Mouse (Mus musculus): ENCODE data around the gene Odc1. TPM values are rescaled to one million over a fixed set of nuclear protein-coding genes. Genes with fewer than 3 reads are reported as not detected.

The Odc1 gene
- polyA plus RNA-seq, 1 experiment = 653 TPM

DNA sequence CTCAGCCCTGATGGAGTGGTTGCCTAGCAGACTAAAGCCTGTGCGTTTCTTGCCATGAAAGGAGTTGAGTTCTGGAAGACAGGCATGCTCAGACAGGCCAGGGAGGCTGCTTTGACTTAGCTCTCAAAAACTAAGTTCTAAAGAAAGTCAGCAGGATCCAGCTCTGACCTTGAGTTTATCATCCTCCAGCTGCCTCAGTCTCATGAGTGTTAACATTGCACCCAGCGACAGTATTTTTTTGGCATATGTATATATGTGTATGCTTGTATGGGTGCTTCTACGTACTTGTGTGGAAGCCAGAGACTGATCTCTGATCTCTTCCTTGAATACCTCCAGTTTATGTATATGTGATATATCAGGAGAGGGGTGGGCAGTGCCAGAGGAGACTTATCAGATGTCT, 7.8 kb downstream of the Odc1 start:
- no peak overlapping the region for H3K9ac ChIP-seq (ENCODE audit: low read depth, poor library complexity, severe bottlenecking)
- H3K4me3 ChIP-seq (ENCODE audit: low read depth, low read length) = no peak overlapping the region
- H3K27ac ChIP-seq (ENCODE audit: insufficient read depth, low read length) = no peak overlapping the region
- H3K27me3 ChIP-seq (ENCODE audit: control insufficient read depth, insufficient read depth, low read length, poor library complexity, severe bottlenecking) = no peaks in the 10 kb centered on the region
- no peaks in the 10 kb centered on the region for H3K9me3 ChIP-seq (replicated peaks; ENCODE audit: control insufficient read depth, insufficient read depth, low read length, poor library complexity, severe bottlenecking)
- no peaks in the 10 kb centered on the region for H3K4me1 ChIP-seq (ENCODE audit: control insufficient read depth, insufficient read depth, low read length)
- TF ChIP-seq EP300 (IDR thresholded peaks at IDR 0.05; ENCODE audit: insufficient read depth, low read depth, low read length) (no peak), POLR2A (IDR thresholded peaks at IDR 0.05; ENCODE audit: insufficient read depth, low read length) (no peak), CTCF (IDR thresholded peaks at IDR 0.05; ENCODE audit: low read depth, low read length) (no peak)
- H3K36me3 ChIP-seq (ENCODE audit: control insufficient read depth, insufficient read depth, low read length, poor library complexity, severe bottlenecking) = peaks cover 37% of the 10 kb centered on the region

DNA sequence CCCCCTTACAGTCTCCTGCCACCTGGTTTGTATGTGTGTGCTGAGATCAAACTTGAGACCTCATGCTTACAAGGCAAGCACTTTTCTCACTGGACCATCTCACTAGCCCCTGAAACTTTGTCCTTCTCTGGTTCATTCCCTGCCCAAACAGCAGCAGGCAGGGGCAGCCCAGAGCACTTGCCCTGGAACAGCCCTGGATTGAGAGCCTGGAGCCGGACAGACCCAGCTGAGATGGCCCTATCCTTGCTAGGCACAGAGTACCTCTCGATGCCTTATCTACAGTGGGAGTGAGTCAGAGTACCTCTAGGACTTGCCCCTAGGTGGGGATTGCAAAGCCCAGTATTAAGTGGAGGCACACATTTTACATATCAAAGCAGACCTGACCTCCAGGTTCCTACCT, 8.4 kb downstream of the Odc1 start:
- H3K4me3 ChIP-seq (ENCODE audit: low read depth, low read length) = no peak overlapping the region
- peaks cover 31% of the 10 kb centered on the region for H3K36me3 ChIP-seq (ENCODE audit: control insufficient read depth, insufficient read depth, low read length, poor library complexity, severe bottlenecking)
- no peak for TF ChIP-seq CTCF (IDR thresholded peaks at IDR 0.05; ENCODE audit: low read depth, low read length)
- TF ChIP-seq EP300 (IDR thresholded peaks at IDR 0.05; ENCODE audit: insufficient read depth, low read depth, low read length) = no peak
- TF ChIP-seq POLR2A (IDR thresholded peaks at IDR 0.05; ENCODE audit: insufficient read depth, low read length) = no peak
- H3K9ac ChIP-seq (ENCODE audit: low read depth, poor library complexity, severe bottlenecking) = no peak overlapping the region
- no peaks in the 10 kb centered on the region for H3K27me3 ChIP-seq (ENCODE audit: control insufficient read depth, insufficient read depth, low read length, poor library complexity, severe bottlenecking)
- no peaks in the 10 kb centered on the region for H3K4me1 ChIP-seq (ENCODE audit: control insufficient read depth, insufficient read depth, low read length)
- 0 out of 2 replicates have a peak overlapping the region, but pooled peaks have one; percentile 3 for H3K27ac ChIP-seq (ENCODE audit: insufficient read depth, low read length)
- H3K9me3 ChIP-seq (replicated peaks; ENCODE audit: control insufficient read depth, insufficient read depth, low read length, poor library complexity, severe bottlenecking) = no peaks in the 10 kb centered on the region

DNA sequence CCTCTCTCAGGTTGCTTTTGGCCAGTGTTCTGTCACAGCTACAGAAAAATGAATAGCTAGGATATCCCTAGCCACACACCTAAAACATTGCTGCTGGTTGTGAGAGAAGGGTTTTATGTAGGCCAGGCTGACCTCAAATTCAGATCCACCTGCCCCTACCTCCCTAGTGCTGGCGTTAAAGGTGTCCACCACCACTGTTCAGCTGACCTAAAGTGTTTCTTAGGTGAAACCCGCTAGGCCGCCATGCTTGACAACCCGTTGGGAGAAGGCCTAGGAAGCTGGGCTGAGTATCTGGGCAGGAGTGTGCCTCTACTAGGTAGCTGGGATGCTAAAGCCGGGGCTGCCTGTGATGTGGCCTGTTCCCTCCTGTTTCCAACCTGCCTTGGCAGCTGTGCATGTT, 9.0 kb downstream of the Odc1 start:
- Histone ChIP-seq H3K27me3 (ENCODE audit: control insufficient read depth, insufficient read depth, low read length, poor library complexity, severe bottlenecking) (no peaks in the 10 kb centered on the region), H3K9ac (ENCODE audit: low read depth, poor library complexity, severe bottlenecking) (no peak overlapping the region), H3K4me1 (ENCODE audit: control insufficient read depth, insufficient read depth, low read length) (no peaks in the 10 kb centered on the region), H3K27ac (ENCODE audit: insufficient read depth, low read length) (no peak overlapping the region), H3K36me3 (ENCODE audit: control insufficient read depth, insufficient read depth, low read length, poor library complexity, severe bottlenecking) (peaks cover 25% of the 10 kb centered on the region), H3K4me3 (ENCODE audit: low read depth, low read length) (no peak overlapping the region), H3K9me3 (replicated peaks; ENCODE audit: control insufficient read depth, insufficient read depth, low read length, poor library complexity, severe bottlenecking) (no peaks in the 10 kb centered on the region)
- TF ChIP-seq CTCF (IDR thresholded peaks at IDR 0.05; ENCODE audit: low read depth, low read length) (no peak), POLR2A (IDR thresholded peaks at IDR 0.05; ENCODE audit: insufficient read depth, low read length) (no peak), EP300 (IDR thresholded peaks at IDR 0.05; ENCODE audit: insufficient read depth, low read depth, low read length) (no peak)

DNA sequence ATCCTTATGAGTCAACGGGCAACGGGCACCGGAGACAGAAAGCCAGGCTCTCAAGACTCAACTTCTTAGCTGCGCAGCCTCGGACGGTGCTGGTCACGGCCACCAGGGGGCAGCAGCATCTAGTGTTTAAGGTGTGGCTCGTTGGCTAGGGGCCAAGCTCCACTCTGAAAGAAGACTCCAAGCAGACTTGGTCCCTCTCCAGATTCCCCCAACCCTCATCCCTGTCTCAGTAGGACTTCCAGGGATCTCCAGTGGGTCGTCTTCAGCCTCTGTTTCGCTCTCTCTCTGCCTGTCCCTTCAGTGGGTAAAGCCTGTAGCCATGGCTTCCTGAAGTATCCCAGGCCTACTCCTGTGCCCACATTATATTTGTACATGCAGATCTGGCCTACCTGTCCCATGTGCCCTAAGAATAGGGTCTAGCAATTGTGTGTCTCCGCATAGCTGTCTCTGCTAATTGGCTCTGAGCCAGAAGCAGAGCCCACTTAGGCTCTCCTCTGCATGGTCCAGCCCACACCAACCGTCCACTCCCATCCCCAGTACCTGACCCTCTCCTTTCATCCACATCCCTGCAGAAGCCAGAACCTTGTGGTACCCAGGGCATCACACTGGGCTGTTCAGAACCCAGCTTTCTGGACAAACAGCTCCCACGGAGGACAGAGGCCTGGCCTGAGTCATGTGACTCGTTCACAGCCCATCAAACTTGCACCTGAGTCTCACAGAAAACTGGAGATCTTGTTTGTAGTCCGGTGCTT, 9.8 kb downstream of the Odc1 start:
- TF ChIP-seq POLR2A (IDR thresholded peaks at IDR 0.05; ENCODE audit: insufficient read depth, low read length) = no peak
- TF ChIP-seq CTCF (IDR thresholded peaks at IDR 0.05; ENCODE audit: low read depth, low read length) = peak; percentile 92
- no peak for TF ChIP-seq EP300 (IDR thresholded peaks at IDR 0.05; ENCODE audit: insufficient read depth, low read depth, low read length)
- no peak overlapping the region for H3K9ac ChIP-seq (ENCODE audit: low read depth, poor library complexity, severe bottlenecking)
- no peaks in the 10 kb centered on the region for H3K9me3 ChIP-seq (replicated peaks; ENCODE audit: control insufficient read depth, insufficient read depth, low read length, poor library complexity, severe bottlenecking)
- no peaks in the 10 kb centered on the region for H3K4me1 ChIP-seq (ENCODE audit: control insufficient read depth, insufficient read depth, low read length)
- no peaks in the 10 kb centered on the region for H3K27me3 ChIP-seq (ENCODE audit: control insufficient read depth, insufficient read depth, low read length, poor library complexity, severe bottlenecking)
- H3K36me3 ChIP-seq (ENCODE audit: control insufficient read depth, insufficient read depth, low read length, poor library complexity, severe bottlenecking) = peaks cover 17% of the 10 kb centered on the region
- no peak overlapping the region for H3K27ac ChIP-seq (ENCODE audit: insufficient read depth, low read length)
- no peak overlapping the region for H3K4me3 ChIP-seq (ENCODE audit: low read depth, low read length)

DNA sequence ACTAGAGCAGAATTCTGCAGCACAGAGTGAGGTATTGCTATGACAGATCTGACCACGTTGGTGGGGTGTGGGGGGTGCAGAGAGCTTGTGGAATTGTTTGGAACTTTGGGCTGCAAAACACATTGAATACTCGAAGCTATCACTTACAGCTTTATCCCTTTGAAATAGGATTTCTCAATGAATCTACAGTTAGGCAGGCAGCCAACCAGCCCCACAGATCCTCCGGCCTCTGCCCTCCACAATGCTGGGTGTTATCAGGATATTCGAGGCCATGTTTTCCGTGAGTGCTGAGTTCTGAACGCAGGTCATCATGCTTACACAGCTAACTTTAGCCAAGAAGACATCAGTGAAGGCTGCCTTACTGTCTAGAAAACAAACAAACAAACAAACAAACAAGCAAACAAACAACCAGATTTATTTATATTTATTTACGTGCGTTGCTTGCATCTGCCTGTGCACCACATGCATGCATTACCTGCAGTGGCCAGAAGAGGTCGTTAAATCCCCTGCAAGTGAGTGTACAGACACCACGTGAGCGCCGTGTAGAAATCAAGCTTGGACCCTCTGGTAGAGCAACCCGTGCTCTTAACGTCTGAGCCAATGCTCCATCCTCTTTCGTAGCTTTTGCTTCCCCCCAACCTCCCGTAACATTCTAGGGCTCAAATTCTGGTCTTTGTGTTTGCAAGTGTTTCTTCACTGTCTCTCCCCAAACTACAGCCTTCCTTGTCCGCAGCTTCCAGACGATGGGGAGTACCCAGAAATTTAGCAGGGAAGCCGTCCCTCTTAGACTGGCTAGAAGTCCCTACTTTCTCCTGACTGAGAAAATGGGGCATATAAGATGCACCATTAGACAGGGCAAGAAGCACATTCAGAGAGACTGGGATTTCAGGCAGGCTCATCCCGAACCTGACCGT, 12.1 kb downstream of the Odc1 start:
- no peaks in the 10 kb centered on the region for H3K27me3 ChIP-seq (ENCODE audit: control insufficient read depth, insufficient read depth, low read length, poor library complexity, severe bottlenecking)
- H3K4me3 ChIP-seq (ENCODE audit: low read depth, low read length) = peak overlapping the region; percentile 12; the same call in 1 of the 2 replicates
- H3K9ac ChIP-seq (ENCODE audit: low read depth, poor library complexity, severe bottlenecking) = peak overlapping the region; percentile 25
- no peaks in the 10 kb centered on the region; the same call in none of the 2 replicates for H3K36me3 ChIP-seq (ENCODE audit: control insufficient read depth, insufficient read depth, low read length, poor library complexity, severe bottlenecking)
- peak overlapping the region; percentile 17; the same call in 1 of the 2 replicates for H3K27ac ChIP-seq (ENCODE audit: insufficient read depth, low read length)
- H3K4me1 ChIP-seq (ENCODE audit: control insufficient read depth, insufficient read depth, low read length) = no peaks in the 10 kb centered on the region
- TF ChIP-seq EP300 (IDR thresholded peaks at IDR 0.05; ENCODE audit: insufficient read depth, low read depth, low read length) (0 out of 2 replicates have a peak, but pooled peaks have one; percentile 40), POLR2A (IDR thresholded peaks at IDR 0.05; ENCODE audit: insufficient read depth, low read length) (no peak), CTCF (IDR thresholded peaks at IDR 0.05; ENCODE audit: low read depth, low read length) (peak; percentile 90)
- H3K9me3 ChIP-seq (replicated peaks; ENCODE audit: control insufficient read depth, insufficient read depth, low read length, poor library complexity, severe bottlenecking) = no peaks in the 10 kb centered on the region
